Mouse (Mus musculus) ES-Bruce4 (cell line): ENCODE measurements around the gene Gmfg. TPM values are rescaled to one million over a fixed set of nuclear protein-coding genes. Genes with fewer than 3 reads are reported as not detected.
A peak's percentile ranks its signal among the peaks of the same experiment; 100 is the strongest.

Source experiments
- H3K27ac ChIP-seq: 2 replicates; pipeline ENCODE4 v1.5.1; 2012; ENCODE audit warnings: low read length, inconsistent platforms; ENCODE audit not compliant: insufficient read depth
- H3K27me3 ChIP-seq: 2 replicates; pipeline ENCODE4 v1.6.1; 2012; ENCODE audit warnings: mild to moderate bottlenecking, low read length, inconsistent platforms; ENCODE audit not compliant: control insufficient read depth, poor library complexity, insufficient read depth, severe bottlenecking
- H3K36me3 ChIP-seq: 2 replicates; pipeline ENCODE4 v1.6.1; 2012; ENCODE audit warnings: inconsistent platforms, mild to moderate bottlenecking, low read length, moderate library complexity; ENCODE audit not compliant: control insufficient read depth, poor library complexity, insufficient read depth, severe bottlenecking
- H3K4me1 ChIP-seq: one replicate; pipeline ENCODE4 v1.8.1; 2011; ENCODE audit warnings: low read length; ENCODE audit not compliant: control insufficient read depth, insufficient read depth
- H3K4me3 ChIP-seq: 2 replicates; pipeline ENCODE4 v1.5.1; 2011; ENCODE audit warnings: low read depth, mild to moderate bottlenecking, low read length
- H3K9ac ChIP-seq: 2 replicates; pipeline ENCODE4 v1.6.1; 2012; ENCODE audit warnings: low read depth, mild to moderate bottlenecking, inconsistent platforms; ENCODE audit not compliant: poor library complexity, severe bottlenecking
- H3K9me3 ChIP-seq: replicated peaks from 2 replicates; pipeline ENCODE4 v1.6.1; 2012; ENCODE audit warnings: mild to moderate bottlenecking, low read length, inconsistent platforms; ENCODE audit not compliant: control insufficient read depth, poor library complexity, insufficient read depth, severe bottlenecking
- CTCF ChIP-seq: IDR thresholded peaks from one replicate; pipeline ENCODE4 v1.8.1; 2011; ENCODE audit warnings: low read depth, low read length
- EP300 ChIP-seq: IDR thresholded peaks from 2 replicates; pipeline ENCODE4 v1.6.1; 2011; ENCODE audit warnings: low read depth, low read length; ENCODE audit not compliant: insufficient read depth
- POLR2A ChIP-seq: IDR thresholded peaks from one replicate; pipeline ENCODE4 v1.8.1; 2011; ENCODE audit warnings: low read length; ENCODE audit not compliant: insufficient read depth
- polyA plus RNA-seq: library from polyadenylated mRNA; stranded (reverse); fragments of >200 nt; gene quantifications from 2 replicates; pipeline ENCODE4 v1.2.4, GENCODE M21; 2011; ENCODE audit warnings: low read depth; ENCODE audit not compliant: missing spikeins, insufficient read depth, insufficient read length

The Gmfg gene
- polyA plus RNA-seq, 1 experiment = 45.2 TPM

DNA sequence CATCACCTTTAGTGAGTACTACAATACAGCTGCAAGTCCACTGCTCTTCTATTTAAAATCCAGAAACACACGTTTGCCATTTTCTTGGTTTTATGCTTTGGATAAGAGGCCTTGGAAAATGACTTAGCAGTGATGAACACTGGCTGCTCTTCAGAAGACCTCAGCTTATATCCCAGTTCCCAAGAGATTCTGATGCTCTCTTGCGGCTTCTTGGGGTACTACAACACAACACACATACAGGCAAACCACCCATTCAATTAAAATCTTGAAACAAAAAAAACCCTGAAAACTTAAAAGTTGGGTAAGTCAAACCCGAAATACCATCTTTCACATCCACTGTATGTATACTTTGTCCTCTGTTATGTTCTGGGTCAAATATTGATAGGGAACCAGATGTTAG is 39.2 kb upstream of the Gmfg start:
- no peak overlapping the region for H3K9ac ChIP-seq
- no peak for TF ChIP-seq POLR2A
- TF ChIP-seq EP300 = no peak
- no peak for TF ChIP-seq CTCF
- H3K4me3 ChIP-seq = no peak overlapping the region
- H3K36me3 ChIP-seq = peaks cover 43% of the 10 kb centered on the region
- H3K27me3 ChIP-seq = no peaks in the 10 kb centered on the region
- no peak overlapping the region for H3K27ac ChIP-seq
- no peaks in the 10 kb centered on the region for H3K9me3 ChIP-seq
- H3K4me1 ChIP-seq = no peaks in the 10 kb centered on the region

DNA sequence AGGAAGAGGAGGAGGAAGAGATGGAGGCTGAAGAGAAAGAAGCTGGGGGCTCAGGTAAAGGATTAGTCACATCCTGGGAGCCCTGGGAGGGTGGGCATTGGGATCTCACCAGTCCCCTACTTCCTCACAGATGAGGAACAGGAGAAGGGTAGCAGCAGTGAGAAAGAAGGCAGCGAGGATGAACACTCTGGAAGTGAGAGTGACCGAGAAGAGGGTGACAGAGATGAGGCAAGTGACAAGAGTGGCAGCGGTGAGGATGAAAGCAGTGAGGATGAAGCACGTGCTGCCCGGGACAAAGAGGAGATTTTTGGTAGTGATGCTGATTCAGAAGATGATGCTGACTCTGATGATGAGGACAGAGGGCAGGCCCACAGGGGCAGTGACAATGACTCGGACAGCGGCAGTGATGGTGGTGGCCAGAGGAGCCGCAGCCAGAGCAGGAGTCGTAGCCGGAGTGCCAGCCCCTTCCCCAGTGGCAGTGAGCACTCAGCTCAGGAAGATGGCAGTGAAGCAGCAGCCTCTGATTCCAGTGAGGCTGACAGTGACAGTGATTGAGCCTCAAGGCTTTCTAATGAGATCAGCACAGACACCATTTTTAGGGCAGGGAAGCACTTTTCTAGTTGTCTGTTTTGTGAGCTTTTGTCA is 38.4 kb upstream of the Gmfg start:
- Histone ChIP-seq H3K4me3 (no peak overlapping the region), H3K9ac (no peak overlapping the region), H3K27ac (no peak overlapping the region), H3K27me3 (no peaks in the 10 kb centered on the region), H3K4me1 (no peaks in the 10 kb centered on the region), H3K36me3 (peaks cover 52% of the 10 kb centered on the region), H3K9me3 (no peaks in the 10 kb centered on the region)
- TF ChIP-seq POLR2A (no peak), CTCF (no peak), EP300 (no peak)

DNA sequence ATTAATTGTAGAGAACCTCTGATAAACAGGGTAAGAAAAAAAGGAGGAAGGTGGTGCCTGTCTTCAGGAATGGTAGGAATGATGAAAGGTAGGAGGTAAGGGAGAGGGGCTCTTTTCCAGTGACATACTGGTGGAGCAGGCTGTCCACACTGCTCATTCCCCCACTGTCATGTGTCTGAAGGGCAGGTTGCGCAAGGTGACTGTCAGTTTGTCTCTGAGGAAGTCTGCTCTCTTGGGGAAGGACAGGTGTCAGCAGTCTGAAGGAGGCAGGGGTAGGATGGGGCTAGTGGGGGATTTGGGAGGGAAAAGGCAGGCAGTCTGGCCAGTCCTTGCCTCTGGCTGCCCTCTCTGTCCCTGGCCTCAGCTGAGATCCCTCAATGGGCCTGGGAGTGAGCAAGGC is 36.2 kb upstream of the Gmfg start:
- no peak overlapping the region for H3K4me3 ChIP-seq
- H3K4me1 ChIP-seq = no peaks in the 10 kb centered on the region
- H3K27me3 ChIP-seq = no peaks in the 10 kb centered on the region
- H3K9ac ChIP-seq = no peak overlapping the region
- no peak overlapping the region for H3K27ac ChIP-seq
- TF ChIP-seq POLR2A = no peak
- TF ChIP-seq EP300 = no peak
- no peak for TF ChIP-seq CTCF
- H3K9me3 ChIP-seq = no peaks in the 10 kb centered on the region
- peaks cover 63% of the 10 kb centered on the region for H3K36me3 ChIP-seq

DNA sequence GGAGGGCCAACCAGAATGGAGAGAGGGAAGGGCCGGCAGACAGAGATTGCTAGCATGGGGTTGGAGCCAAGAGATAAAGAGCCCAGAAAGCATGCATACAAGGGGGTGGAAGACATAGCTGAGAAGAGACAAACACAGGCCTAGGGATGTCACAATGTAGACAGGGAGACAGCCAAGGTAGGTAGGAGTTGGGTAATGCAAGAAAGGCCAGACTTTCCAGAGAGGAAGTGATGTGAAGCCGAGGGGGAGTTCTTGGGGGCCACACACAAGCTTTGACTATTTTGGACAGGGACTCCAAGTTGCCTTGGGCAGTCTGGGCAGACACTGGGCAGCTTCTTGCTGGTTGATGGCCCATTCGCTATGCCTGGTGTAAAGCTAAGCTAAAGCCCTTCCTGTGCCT is 35.3 kb upstream of the Gmfg start:
- H3K9me3 ChIP-seq = no peaks in the 10 kb centered on the region
- no peak overlapping the region for H3K4me3 ChIP-seq
- no peak overlapping the region for H3K9ac ChIP-seq
- H3K27me3 ChIP-seq = no peaks in the 10 kb centered on the region
- no peak overlapping the region for H3K27ac ChIP-seq
- no peaks in the 10 kb centered on the region for H3K4me1 ChIP-seq
- TF ChIP-seq POLR2A = no peak
- no peak for TF ChIP-seq EP300
- TF ChIP-seq CTCF = no peak
- peaks cover 58% of the 10 kb centered on the region for H3K36me3 ChIP-seq

DNA sequence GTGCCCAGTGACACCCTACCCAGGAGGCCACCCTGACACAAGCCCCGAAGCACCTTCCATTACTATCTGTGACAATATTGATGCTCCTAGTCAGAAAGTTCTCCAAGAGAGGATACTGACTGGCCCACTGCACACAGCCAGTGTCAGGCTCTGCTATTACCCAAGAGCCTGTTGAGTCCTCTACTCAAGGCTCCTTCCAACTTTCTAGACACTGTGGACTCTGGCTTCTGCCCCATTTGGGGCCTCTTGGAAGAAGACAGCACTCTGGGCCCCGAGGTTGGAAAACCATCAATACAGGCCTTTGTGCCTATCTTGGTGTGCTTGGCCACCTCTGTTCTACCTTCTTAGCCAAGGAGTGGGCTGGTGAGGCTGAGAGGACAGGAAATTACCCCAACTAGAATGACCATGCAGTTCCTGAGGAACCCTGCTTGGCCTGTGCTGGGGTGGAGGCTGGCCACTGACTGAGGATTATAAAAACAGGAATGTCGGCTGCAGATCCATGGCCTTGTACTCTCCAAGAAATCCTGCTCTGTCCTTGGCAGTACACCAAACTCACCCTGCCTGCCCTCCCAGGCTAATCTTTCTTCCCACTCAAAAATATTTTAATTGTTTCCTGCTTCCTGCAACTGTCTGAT is 26.3 kb upstream of the Gmfg start:
- no peaks in the 10 kb centered on the region for H3K4me1 ChIP-seq
- TF ChIP-seq EP300 = no peak
- TF ChIP-seq POLR2A = no peak
- TF ChIP-seq CTCF = no peak
- no peak overlapping the region for H3K9ac ChIP-seq
- H3K9me3 ChIP-seq = no peaks in the 10 kb centered on the region
- H3K27me3 ChIP-seq = no peaks in the 10 kb centered on the region
- no peak overlapping the region for H3K4me3 ChIP-seq
- H3K27ac ChIP-seq = no peak overlapping the region
- peaks cover 50% of the 10 kb centered on the region for H3K36me3 ChIP-seq

DNA sequence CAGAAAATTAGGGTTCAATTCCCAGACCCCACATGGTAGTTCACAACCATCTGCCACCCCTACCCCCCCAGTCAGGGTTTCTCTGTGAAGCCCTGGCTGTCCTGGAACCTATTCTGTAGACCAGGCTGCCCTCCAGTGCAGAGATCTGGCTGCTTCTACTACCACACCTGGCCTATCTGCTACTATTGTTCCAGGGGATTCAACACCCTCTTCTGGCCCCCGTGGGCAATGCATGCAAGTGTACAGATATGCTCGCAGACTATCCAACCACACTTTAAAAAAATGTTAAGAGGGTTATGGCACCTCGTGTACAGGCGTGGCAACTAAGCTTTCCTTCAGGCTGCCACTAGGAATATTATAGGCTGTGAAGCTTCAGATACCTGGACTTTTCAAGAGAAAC is 24.4 kb upstream of the Gmfg start:
- Histone ChIP-seq H3K27ac (no peak overlapping the region), H3K9me3 (no peaks in the 10 kb centered on the region), H3K27me3 (no peaks in the 10 kb centered on the region), H3K9ac (no peak overlapping the region), H3K4me1 (no peaks in the 10 kb centered on the region), H3K36me3 (peaks cover 51% of the 10 kb centered on the region), H3K4me3 (no peak overlapping the region)
- TF ChIP-seq EP300 (no peak), CTCF (peak; percentile 16), POLR2A (no peak)
